Mouse (Mus musculus): ENCODE results near the gene Nr1i2.
A peak's percentile ranks its signal among the peaks of the same experiment; 100 is the strongest.
"Not testable (repeated sequence)": the region's sequence is repeated elsewhere in the genome, so short reads cannot be mapped to it uniquely, and the experiment has no call there.

Gene Nr1i2

GRCm38 (mm10) chr16:38294685-38295348 lies at the start of gene Nr1i2:
TSS of gene Nr1i2 (minus strand) at chr16:38294824.
- DNase-seq, result peak; percentile 54 to 85

DNA sequence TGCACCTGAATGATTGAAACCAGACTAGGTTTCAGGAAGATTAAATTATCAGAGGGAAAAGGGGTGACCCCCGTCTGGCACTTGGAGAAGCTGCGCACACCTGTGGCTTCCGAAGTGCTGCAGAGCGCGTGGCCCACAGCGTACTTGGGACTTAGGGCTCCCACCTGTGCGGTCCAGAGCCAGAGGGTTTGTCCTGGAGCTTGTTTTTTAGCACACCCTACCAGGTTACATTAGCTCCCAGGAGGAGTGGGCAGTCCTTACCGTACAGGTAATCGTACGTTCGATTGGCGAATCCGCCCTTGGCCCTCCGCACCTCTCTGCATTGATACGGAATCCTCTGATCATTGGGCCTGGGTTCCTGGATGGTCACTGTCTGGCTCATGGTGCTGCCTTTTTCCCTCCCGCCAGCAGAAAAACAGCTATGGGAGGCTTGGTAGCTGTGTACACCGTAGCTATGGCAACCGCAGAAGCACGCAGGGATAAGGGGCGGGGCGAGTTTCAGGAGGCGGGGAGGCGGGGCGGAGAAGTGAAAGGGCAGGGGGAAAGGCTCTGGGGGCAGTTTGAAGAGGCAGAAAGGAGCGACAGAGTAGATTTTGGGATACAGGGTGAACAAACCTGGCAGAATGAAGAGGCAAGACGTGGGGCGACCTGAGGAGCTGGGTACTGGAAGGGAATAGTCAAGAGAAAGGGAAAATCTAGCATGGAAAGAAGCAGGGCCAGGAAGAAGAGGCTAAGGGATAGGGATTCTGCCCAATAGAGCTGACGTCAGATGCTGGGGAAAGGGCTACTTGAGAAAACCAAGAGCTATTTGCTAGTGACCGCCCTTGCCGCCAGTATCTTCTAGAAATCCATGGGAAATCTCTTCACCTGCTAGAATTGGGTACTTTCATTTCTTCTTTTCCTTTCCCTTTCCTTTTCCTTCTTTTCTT lies 47.0 kb upstream of the Nr1i2 start, which contains the start of gene Maats1:
Maats1 (minus strand) TSS at position 748 of the 929 bp plus-strand sequence.
- peak; percentile 88 to 89 for DNase-seq

- DNase-seq, result not testable (repeated sequence)
These were observed 43.5 kb upstream of the Nr1i2 start for GRCm38 (mm10) chr16:38338077-38338476.

DNA sequence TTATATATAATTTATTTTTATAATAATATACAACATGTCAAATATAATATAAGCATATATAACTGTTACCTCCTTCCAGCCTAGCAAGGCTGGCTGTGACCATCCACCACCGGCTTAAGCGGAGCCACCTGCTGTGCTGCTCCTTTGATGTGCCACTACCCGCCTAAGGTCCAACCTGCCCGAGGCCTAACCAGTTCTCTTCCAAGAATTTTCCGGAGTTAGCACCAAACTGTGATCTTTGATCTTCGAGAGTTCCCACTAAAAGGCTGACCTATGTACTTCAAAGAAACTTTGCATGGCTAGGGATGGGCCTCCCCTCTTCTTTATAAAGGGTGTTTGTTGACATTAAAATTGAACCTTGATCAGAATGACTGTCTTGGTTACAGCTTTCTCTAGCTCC lies 39.8 kb upstream of the Nr1i2 start:
- peak; percentile 32 to 78 for DNase-seq

- DNase-seq, result no peak
These were observed 34.7 kb upstream of the Nr1i2 start for GRCm38 (mm10) chr16:38329340-38329739.

GRCm38 (mm10) chr16:38326778-38327397 lies 32.3 kb upstream of the Nr1i2 start:
- no peak for DNase-seq

- no peak for DNase-seq
These were observed 29.7 kb upstream of the Nr1i2 start for GRCm38 (mm10) chr16:38324311-38324710.

- DNase-seq, result peak; percentile 44 to 69
These were observed 26.9 kb upstream of the Nr1i2 start for GRCm38 (mm10) chr16:38321452-38321935.

DNA sequence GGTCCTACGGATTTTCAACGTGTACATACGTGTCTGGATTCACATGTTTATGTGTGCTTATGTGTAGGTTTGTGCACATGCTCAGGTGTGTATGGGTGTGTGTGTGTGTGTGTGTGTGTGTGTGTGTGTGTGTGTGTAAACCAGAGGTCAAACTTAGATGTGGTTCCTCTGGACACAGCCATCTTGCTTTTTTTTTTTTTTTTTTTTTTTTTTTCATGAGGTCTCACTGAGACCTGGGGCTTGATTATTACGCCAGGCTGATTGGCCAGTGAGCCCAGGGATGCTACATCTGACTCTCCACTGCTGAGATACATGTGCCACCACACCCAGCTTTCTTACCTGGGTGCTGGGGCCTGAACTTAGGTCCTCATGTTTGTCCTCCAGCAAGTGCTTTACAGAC lies 24.5 kb upstream of the Nr1i2 start:
- DNase-seq, result no peak

DNA sequence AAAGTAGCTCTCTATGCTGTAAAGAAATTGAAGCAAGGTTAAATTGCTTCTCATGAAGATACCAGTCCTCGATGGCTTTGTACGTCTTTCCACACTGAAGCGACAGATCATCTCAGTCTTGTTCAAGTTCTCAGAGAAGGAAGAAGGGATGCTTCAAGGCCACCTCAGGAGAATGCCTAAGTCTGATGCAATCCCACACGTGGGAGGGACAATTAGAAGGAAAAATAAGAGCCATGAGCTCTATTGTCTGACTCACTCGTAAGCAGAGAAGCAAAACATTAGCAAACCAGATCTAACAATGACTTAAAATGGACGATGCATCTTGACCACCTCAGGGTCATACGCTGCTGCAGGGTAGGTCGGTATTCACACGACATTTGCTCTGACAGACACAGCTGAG lies 23.9 kb upstream of the Nr1i2 start:
- DNase-seq, result no peak

DNA sequence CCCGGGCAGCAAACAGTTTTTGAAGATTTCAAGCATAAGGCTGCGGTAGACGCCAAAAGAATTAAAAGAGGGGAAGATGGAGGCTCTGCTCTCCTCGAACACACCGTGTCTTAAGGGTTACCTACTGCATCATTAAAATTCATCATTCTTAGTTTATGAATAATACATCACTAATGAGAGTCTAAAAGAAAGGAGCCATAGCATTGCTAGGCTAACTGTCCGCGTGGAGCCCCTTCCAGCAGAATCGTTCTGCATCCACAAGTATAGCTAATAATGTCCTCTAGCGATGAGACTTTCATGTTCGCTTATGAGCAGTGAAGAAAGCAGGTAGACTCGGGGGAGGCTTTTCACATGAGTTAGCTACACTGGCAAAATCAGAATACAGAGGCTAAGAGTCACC lies 13.6 kb upstream of the Nr1i2 start:
- DNase-seq, result no peak

GRCm38 (mm10) chr16:38307651-38308050 lies 13.0 kb upstream of the Nr1i2 start:
- no peak for DNase-seq

DNA sequence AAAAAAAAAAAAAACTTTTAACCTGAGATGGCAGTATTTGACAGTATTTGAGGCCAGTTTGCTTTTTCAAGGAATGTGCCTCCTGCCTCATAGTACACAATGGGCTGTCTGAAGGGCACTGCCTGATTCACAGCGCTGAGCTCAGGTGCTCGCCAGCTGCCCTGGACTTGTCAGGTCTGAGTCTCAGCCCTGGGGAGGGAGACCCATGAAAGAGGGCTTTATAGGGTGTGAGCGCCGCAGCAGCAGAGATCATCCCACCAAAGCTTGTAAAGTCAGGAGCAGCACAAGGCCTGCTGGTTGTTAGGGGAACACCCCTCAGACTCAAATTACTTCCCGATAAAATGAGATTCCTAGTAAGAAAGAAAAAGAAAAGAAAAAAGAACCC lies 12.6 kb upstream of the Nr1i2 start:
- DNase-seq, result no peak

GRCm38 (mm10) chr16:38306571-38307220 lies 12.1 kb upstream of the Nr1i2 start:
- peak; percentile 30 to 52 for DNase-seq

GRCm38 (mm10) chr16:38304460-38305194 lies 10.0 kb upstream of the Nr1i2 start:
- peak; percentile 79 to 89 for DNase-seq

- DNase-seq, result no peak
These were observed 7.7 kb upstream of the Nr1i2 start for GRCm38 (mm10) chr16:38302367-38302766.

GRCm38 (mm10) chr16:38298410-38298809 lies 3.8 kb upstream of the Nr1i2 start:
- DNase-seq, result no peak

DNA sequence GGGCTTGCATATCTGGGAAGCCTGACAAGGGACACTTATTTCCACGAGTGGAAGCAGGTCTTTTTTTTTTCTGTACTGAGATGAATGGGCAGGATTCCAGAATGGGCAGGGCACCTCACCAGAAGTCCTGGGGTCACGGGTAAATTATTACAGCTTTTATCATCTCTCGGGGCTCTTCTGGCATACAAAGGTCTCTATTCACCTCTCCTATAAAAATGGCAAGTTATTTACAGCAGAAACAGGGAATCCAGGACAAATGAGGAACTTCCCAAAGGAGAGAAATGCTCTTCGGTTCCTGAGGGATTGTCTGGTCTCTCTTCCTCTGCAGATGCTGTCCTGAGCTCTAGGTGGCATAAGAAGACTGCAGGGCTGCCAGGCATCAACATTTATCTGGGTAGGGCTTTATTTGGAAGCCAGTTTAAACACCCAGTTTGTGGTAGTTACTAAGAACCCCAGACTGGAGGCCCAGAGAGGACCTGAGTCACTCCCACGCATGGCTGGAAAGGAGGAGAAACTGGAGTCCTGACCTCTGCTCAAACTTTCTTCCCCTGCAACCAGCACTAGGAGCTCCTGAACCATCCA lies 816 bp upstream of the Nr1i2 start:
- peak; percentile 60 to 63 for DNase-seq

GRCm38 (mm10) chr16:38290151-38290550 lies 4.5 kb downstream of the Nr1i2 start:
- DNase-seq, result no peak

DNA sequence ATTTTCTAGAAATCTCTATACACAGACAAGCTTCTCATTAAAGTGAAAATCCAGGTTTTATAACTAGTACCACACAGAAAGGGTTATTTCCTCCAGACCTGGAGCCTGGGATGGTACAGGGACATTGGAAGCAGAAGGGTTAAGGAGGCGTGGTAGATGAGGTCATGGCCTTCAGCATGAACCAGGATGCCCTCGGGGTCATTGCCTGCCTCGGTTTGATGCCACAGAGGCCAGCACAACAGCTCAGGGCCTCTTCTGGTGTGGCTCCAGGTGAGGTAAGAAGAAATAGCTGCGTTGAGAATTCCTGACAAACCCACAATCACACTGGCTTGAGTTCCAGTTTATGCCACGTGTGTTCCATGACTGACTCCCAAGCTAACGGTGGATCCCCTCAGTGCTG lies 5.8 kb downstream of the Nr1i2 start:
- DNase-seq, result peak; percentile 49 to 71

GRCm38 (mm10) chr16:38287762-38288161 lies 6.9 kb downstream of the Nr1i2 start:
- DNase-seq, result no peak

- no peak for DNase-seq
These were observed 7.3 kb downstream of the Nr1i2 start for GRCm38 (mm10) chr16:38287357-38287756.
